Mouse (Mus musculus) myocyte (in vitro differentiated cells): ENCODE results near the gene Uevld. TPM values are rescaled to one million over a fixed set of nuclear protein-coding genes. Genes with fewer than 3 reads are reported as not detected.
A peak's percentile ranks its signal among the peaks of the same experiment; 100 is the strongest.

Source experiments
- H3K27me3 ChIP-seq: one replicate; pipeline ENCODE4 v1.6.1; 2011; ENCODE audit not compliant: control insufficient read depth, insufficient read depth, insufficient read length
- H3K36me3 ChIP-seq: one replicate; pipeline ENCODE4 v1.6.1; 2011; ENCODE audit not compliant: control insufficient read depth, insufficient read depth
- H3K4me2 ChIP-seq: one replicate; pipeline ENCODE4 v1.6.1; 2011; ENCODE audit warnings: low read depth, control low read depth
- H3K4me3 ChIP-seq: one replicate; pipeline ENCODE4 v1.5.1; 2011; ENCODE audit warnings: mild to moderate bottlenecking, control low read depth, moderate library complexity
- H3K79me2 ChIP-seq: one replicate; pipeline ENCODE4 v1.6.1; 2011; ENCODE audit not compliant: control insufficient read depth, insufficient read depth
- H3ac ChIP-seq: one replicate; pipeline ENCODE4 v1.6.1; 2011; ENCODE audit not compliant: control insufficient read depth, insufficient read length
- CEBPB ChIP-seq: IDR thresholded peaks from 2 replicates; pipeline ENCODE4 v1.6.1; 2011; ENCODE audit warnings: mild to moderate bottlenecking, moderate library complexity; ENCODE audit not compliant: poor library complexity, insufficient read depth, severe bottlenecking
- E2F4 ChIP-seq: IDR thresholded peaks from one replicate; pipeline ENCODE4 v1.6.1; 2011; ENCODE audit warnings: mild to moderate bottlenecking, control low read depth, moderate library complexity; ENCODE audit not compliant: insufficient read depth
- MAX ChIP-seq: IDR thresholded peaks from one replicate; pipeline ENCODE4 v1.6.1; 2011; ENCODE audit warnings: low read depth, mild to moderate bottlenecking, control low read depth
- MYOD1 ChIP-seq, 3 experiments: IDR thresholded peaks; one replicate each; pipeline ENCODE4 v1.6.1; 2011; ENCODE audit warnings: control low read depth in 2 of 3, low read depth in 2 of 3, mild to moderate bottlenecking in 2 of 3, moderate library complexity in 1 of 3; ENCODE audit not compliant: insufficient read length in 2 of 3, control insufficient read depth in 1 of 3
- MYOG ChIP-seq, 3 experiments: IDR thresholded peaks; one replicate each; pipeline ENCODE4 v1.6.1; 2011; ENCODE audit warnings: control low read depth in 2 of 3, low read depth in 2 of 3, mild to moderate bottlenecking in 2 of 3; ENCODE audit not compliant: insufficient read length in 2 of 3, control insufficient read depth in 1 of 3, insufficient read depth in 1 of 3
- POLR2A ChIP-seq: IDR thresholded peaks from one replicate; pipeline ENCODE4 v1.6.1; 2011; ENCODE audit warnings: low read depth, mild to moderate bottlenecking, control low read depth, moderate library complexity; ENCODE audit not compliant: insufficient read length
- POLR2AphosphoS2 ChIP-seq: IDR thresholded peaks from one replicate; pipeline ENCODE4 v1.6.1; 2011; ENCODE audit warnings: low read depth, control low read depth; ENCODE audit not compliant: insufficient read length
- REST ChIP-seq: IDR thresholded peaks from one replicate; pipeline ENCODE4 v1.6.1; 2011; ENCODE audit warnings: mild to moderate bottlenecking, control low read depth, moderate library complexity; ENCODE audit not compliant: insufficient read depth, insufficient read length
- SRF ChIP-seq: IDR thresholded peaks from one replicate; pipeline ENCODE4 v1.6.1; 2011; ENCODE audit warnings: low read depth; ENCODE audit not compliant: control insufficient read depth, insufficient read length
- TCF12 ChIP-seq: IDR thresholded peaks from one replicate; pipeline ENCODE4 v1.6.1; 2011; ENCODE audit warnings: mild to moderate bottlenecking, control low read depth; ENCODE audit not compliant: poor library complexity, insufficient read depth, severe bottlenecking
- TCF3 ChIP-seq: IDR thresholded peaks from one replicate; pipeline ENCODE4 v1.6.1; 2011; ENCODE audit warnings: low read depth, control low read depth; ENCODE audit not compliant: insufficient read length
- USF1 ChIP-seq: IDR thresholded peaks from one replicate; pipeline ENCODE4 v1.6.1; 2011; ENCODE audit warnings: low read depth, mild to moderate bottlenecking, control low read depth, moderate library complexity
- polyA plus RNA-seq: library from polyadenylated mRNA; unstranded; fragments of >200 nt; fragmentation: generic; extraction: Trizol; gene quantifications from one replicate; pipeline ENCODE4 v1.2.1, GENCODE M21; 2012; ENCODE audit warnings: missing spikeins

Uevld gene
- polyA plus RNA-seq: 3.6 TPM

DNA sequence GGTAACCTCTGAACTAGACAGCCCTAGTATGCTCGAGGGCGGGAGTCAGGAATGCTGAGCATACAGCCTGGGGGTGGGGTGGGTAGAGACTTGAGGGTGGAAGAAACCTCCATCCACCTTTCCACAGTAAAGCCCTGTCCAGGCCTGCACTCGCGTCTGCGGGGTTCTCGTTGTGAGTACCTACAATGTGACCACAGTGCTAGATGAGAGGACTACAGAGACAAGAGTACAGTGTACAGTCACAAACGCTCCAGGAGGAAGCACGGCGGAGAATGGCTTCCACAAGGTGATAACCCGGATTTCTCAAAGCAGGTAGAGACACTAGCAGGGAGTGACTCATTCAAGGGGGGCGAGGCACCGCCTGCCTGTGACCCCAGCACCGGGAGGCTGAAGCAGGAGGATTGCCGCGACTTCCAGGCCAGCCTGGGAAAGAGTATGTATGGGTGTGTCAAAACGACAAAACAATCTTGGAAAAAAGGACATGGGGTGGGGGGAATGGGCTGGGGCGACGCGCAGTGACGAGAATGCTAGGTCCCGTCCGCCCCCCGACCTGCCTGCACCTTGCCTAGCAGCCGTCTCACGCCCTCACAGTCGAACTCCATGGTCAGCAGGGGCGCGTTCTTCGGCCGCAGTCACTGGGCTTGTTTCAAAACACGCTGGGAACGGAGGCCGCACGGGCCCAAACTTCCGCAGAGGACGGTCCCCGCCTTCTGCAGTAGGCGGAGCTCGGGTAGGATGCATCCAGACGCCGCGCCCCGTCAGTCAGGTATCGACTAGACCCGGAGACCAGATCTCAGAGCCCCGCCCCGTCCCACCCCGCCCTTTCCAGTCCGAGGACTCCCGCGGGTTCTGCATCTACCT lies at the start of gene Uevld:
TSS of gene Uevld (minus strand) at position 697 of the 861 bp plus-strand sequence.
- Histone ChIP-seq H3K27me3 (no peaks in the 10 kb centered on the region), H3K4me3 (peak within 1 kb of the TSS; percentile 68), H3K36me3 (no peaks in the 10 kb centered on the region), H3K4me2 (peak within 1 kb of the TSS; percentile 87), H3ac (peak within 1 kb of the TSS; percentile 60), H3K79me2 (peaks cover 13% of the 10 kb centered on the region)
- TF ChIP-seq E2F4 (peak; percentile 63), POLR2AphosphoS2 (peak; percentile 88), USF1 (no peak), POLR2A (peak; percentile 89), SRF (no peak), REST (no peak), MYOD1 (IDR thresholded peaks at IDR 0.05; ENCODE audit: control insufficient read depth in 1 of 3, insufficient read length in 2 of 3, low read depth in 2 of 3) (no peak), MAX (no peak), CEBPB (no peak), TCF3 (no peak), MYOG (IDR thresholded peaks at IDR 0.05; ENCODE audit: control insufficient read depth in 1 of 3, insufficient read depth in 1 of 3, insufficient read length in 2 of 3, low read depth in 2 of 3) (peak in 2 of 3 experiments; percentile 17 to 49), TCF12 (no peak)

DNA sequence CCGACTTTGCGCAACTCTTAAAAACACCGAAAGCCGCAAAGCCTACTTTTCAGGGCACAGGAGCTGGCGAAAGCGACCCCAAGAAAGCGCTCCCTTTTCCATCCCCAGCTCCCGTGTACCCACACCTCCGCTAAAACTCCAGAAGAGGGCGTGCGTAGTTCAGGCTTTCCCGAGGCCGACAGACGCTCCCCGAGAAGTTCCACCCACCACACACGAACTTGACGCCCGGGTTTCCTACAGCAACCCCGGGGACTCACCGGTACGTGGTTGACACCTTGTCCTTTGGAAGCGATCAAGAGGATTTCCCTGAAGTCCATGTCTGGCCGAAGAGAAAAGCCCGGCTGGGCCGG lies 49.5 kb upstream of the Uevld start:
- H3K79me2 ChIP-seq: peaks cover 62% of the 10 kb centered on the region
- H3ac ChIP-seq: peak overlapping the region; percentile 17
- TF ChIP-seq TCF12: no peak
- TF ChIP-seq POLR2AphosphoS2: no peak
- peak in 1 of 3 experiments; percentile 13 for TF ChIP-seq MYOG (IDR thresholded peaks at IDR 0.05; ENCODE audit: control insufficient read depth in 1 of 3, insufficient read depth in 1 of 3, insufficient read length in 2 of 3, low read depth in 2 of 3)
- no peak for TF ChIP-seq CEBPB
- TF ChIP-seq E2F4: no peak
- no peak for TF ChIP-seq MYOD1 (IDR thresholded peaks at IDR 0.05; ENCODE audit: control insufficient read depth in 1 of 3, insufficient read length in 2 of 3, low read depth in 2 of 3)
- TF ChIP-seq SRF: no peak

DNA sequence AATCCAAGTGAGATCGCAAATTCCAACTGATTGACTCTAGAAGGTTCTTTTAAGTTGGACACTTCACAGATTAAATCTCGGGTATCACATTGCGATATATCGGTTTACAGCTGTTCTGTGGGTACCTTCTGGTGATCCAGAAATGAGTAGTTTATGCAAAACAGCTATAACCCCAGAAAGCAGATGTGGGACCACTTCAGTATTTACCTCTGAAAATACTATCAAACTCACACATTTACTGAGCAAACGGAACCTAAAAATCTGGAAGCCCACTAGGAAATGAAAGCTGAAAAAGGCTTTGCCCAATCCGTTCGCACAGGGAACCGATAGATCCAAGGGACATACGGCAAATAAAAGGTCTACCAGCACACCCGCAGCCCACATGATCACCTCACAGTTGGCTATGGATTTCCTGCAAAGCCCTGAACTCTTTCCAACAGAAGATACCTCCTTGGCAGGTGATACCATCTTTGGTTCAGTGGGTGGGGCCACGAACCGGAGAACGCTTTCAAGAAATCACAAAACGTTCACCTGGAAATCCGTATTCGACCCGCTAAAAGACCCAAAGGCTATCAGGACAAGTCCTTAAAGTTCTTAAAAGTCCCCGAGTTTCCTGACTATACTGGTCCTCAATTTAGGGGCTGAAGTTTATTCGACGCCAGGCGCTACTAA lies 48.9 kb upstream of the Uevld start:
- H3K79me2 ChIP-seq: peaks cover 67% of the 10 kb centered on the region
- H3K4me3 ChIP-seq: peak overlapping the region; percentile 80
- peak overlapping the region; percentile 17 for H3ac ChIP-seq
- no peaks in the 10 kb centered on the region for H3K27me3 ChIP-seq
- H3K36me3 ChIP-seq: no peaks in the 10 kb centered on the region
- TF ChIP-seq MYOG (IDR thresholded peaks at IDR 0.05; ENCODE audit: control insufficient read depth in 1 of 3, insufficient read depth in 1 of 3, insufficient read length in 2 of 3, low read depth in 2 of 3) (no peak), POLR2AphosphoS2 (no peak), USF1 (no peak), REST (no peak), TCF12 (no peak), CEBPB (no peak), POLR2A (no peak), SRF (no peak), E2F4 (no peak), MAX (no peak)
- H3K4me2 ChIP-seq: peak overlapping the region; percentile 82

More for the DNA sequence above, 49.5 kb upstream of the Uevld start:
- Histone ChIP-seq H3K27me3 (no peaks in the 10 kb centered on the region), H3K36me3 (no peaks in the 10 kb centered on the region), H3K4me2 (peak overlapping the region; percentile 82), H3K4me3 (peak overlapping the region; percentile 80)

DNA sequence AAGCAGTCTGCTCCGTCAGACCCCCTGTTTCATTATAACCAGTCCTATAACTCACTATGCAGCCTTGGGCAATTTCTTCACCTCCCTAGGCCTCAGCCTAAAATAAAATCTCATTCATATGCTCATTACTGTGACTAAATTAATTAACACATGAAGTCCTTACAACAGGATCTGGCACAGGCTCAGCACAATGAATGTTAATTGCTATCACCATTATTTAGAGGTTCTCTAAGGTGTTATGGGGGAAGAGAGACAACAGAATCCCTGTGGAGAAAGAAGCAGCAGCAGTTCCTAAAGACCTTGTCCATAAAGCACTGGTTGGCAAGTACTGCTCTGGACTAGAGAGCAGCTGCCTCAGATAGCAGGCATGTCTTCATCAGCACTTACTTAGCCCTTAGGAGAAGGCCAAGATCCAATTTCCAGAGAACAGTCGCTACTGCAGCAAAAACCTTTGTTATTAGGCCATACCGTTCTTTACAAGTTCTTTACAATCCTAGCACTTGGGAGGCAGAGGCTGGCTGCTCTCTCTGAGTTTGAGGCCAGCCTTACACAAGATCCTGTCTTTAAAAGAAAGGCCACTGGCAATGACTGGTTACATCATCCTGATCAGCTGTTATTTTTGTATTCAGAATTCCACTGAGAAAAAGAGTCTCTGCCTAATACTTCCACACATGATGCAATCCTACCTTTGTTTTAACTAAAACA lies 45.2 kb upstream of the Uevld start:
- Histone ChIP-seq H3K4me3 (no peak overlapping the region), H3ac (no peak overlapping the region), H3K36me3 (peaks cover 10% of the 10 kb centered on the region), H3K79me2 (peaks cover 92% of the 10 kb centered on the region), H3K27me3 (no peaks in the 10 kb centered on the region), H3K4me2 (peak overlapping the region; percentile 82)
- TF ChIP-seq USF1 (no peak), REST (no peak), MYOG (IDR thresholded peaks at IDR 0.05; ENCODE audit: control insufficient read depth in 1 of 3, insufficient read depth in 1 of 3, insufficient read length in 2 of 3, low read depth in 2 of 3) (peak in 1 of 3 experiments; percentile 23), POLR2A (no peak), CEBPB (peak; percentile 61; the same call in 1 of the 2 replicates), MYOD1 (IDR thresholded peaks at IDR 0.05; ENCODE audit: control insufficient read depth in 1 of 3, insufficient read length in 2 of 3, low read depth in 2 of 3) (peak in 2 of 3 experiments; percentile 9 to 17), TCF3 (no peak), SRF (no peak)
